Mouse (Mus musculus) embryonic stem cell, embryonic (primary cell): ENCODE measurements around the gene Fyn.

Source experiments
- CTCF ChIA-PET, 4 experiments: fragments of 300-600 bp in 2 of 4; fragments of 350-600 bp in 2 of 4; sonication (Branson Sonifier 250); formaldehyde crosslinking; loops; one replicate each; lab custom pipeline; 2022; ENCODE audit warnings: inconsistent platforms in 2 of 4; lab: Charles Lee
- POLR2A ChIA-PET, 4 experiments: fragments of 300-600 bp in 2 of 4; fragments of 350-600 bp in 2 of 4; sonication (Branson Sonifier 250); formaldehyde crosslinking; loops; one replicate each; lab custom pipeline; 2022; ENCODE audit warnings: antibody characterized with exemption in 4 of 4, inconsistent platforms in 1 of 4; lab: Charles Lee

Gene Fyn

DNA sequence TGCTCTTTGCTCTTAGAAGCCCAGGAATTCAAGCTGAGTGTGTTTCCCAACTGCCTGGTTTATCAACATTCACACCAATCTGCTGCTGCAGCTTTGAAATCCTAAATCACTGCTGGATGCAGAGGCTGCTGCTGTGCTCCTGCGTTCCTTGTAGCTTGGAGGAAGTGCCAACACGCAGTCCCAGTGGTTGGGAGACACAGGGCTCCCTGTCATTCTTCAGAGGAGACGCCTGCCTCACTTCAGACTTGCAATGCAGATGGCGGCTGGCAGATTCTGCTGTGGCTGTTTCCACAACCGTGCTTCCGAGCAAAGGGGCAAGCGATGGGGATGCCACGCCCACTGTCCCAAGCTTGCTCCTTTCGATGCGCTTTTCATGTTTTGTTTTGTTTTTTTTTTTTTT is 132.9 kb downstream of the Fyn start:
- POLR2A ChIA-PET: interaction anchor here in 3 of 4 experiments (0.6 to 3.4 kb wide), 23 partner anchors 9 to 331 kb away, joined by 3 to 28 read pairs (median 3); partner anchors contain the start of gene Fyn (in 1 of the 3)
- CTCF ChIA-PET: interaction anchor here in 1 of 4 experiments (1.0 kb wide), 2 partner anchors 331 to 338 kb away, joined by 3 read pairs; partner anchors contain the start of gene Ccn6

DNA sequence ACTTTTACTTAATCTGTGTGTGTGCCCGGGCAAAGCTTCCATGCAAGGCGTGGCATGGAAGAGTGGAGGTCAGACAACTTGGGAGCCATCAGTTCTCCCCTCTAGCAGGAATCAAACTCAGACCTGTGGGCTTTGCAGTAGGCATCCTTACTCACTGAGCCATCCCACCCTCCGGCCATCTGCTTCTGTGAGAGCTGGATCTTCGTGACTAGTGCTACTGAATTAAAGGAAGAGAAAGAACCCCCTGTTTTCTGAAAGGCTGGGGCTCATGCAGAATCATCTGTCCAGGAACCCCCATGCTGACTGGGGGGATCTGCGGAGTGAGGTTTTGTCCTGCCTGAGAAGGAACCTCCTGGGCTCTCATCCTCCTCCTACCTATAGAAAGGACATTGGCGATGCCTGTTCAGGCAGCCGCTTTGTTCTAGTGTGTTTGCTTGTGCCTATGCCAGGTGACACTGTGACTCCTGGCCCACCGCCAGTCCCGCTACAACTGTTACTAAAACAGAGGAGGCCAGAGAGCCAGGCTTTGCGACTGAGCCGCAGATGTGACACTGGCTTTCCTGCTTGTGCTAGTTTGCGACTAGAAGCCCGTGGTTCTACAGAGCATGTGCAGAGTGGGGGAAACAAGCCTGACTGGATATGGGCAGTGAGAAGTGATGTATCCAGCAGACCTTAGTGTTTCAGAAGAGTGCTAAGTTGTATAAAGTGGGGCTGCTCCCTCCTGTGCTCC is 133.5 kb downstream of the Fyn start:
- CTCF ChIA-PET: interaction anchor here in 2 of 4 experiments (0.9 to 1.5 kb wide), 3 partner anchors 331 to 332 kb away, joined by 3 to 5 read pairs (median 3); no protein-coding TSS in a partner anchor
- POLR2A ChIA-PET: interaction anchor here (0.6 to 3.4 kb wide), 54 partner anchors 7 to 640 kb away, joined by 3 to 28 read pairs (median 4); partner anchors contain the start of genes Rev3l (in 2 of the 4), Fam229b (in 1 of the 4), Fyn (in 1 of the 4) and Slc16a10 (in 1 of the 4)

- POLR2A ChIA-PET: interaction anchor here in 3 of 4 experiments (0.7 to 3.4 kb wide), 57 partner anchors 8 to 997 kb away, joined by 3 to 28 read pairs (median 5); partner anchors contain the start of genes Fam229b (in 2 of the 3), Rev3l (in 2 of the 3), Amd1 (in 1 of the 3) and Slc16a10 (in 1 of the 3)
- CTCF ChIA-PET: interaction anchor here in 2 of 4 experiments (0.6 to 1.5 kb wide), 4 partner anchors 22 to 332 kb away, joined by 3 to 5 read pairs (median 3); no protein-coding TSS in a partner anchor
Measured at GRCm38 (mm10) chr10:39503331-39503730, 134.7 kb downstream of the Fyn start.

DNA sequence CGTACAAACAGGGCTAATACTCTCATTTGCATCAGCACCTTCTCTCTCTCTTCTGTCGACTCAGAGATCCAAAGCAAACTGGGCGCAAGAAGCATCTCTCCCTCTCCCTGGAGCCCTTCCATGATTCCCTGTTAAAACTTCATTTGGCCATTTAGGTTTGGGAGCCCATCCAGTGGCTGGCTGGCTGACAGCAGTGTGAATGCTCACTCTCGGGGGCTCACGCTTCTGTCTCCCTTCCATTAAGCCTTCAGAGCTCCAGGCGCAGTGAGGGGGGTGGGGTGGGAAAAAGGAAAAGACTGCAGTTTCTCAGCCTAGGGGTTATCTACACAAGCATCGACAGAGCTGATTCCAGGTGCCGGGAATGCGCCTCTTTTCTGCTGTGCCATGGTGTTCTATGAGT is 136.4 kb downstream of the Fyn start:
- ChIA-PET CTCF (interaction anchor here in 3 of 4 experiments (0.6 to 3.0 kb wide), 3 partner anchors 334 to 630 kb away, joined by 3 to 12 read pairs (median 5); no protein-coding TSS in a partner anchor), POLR2A (interaction anchor here in 2 of 4 experiments (1.1 to 3.1 kb wide), 3 partner anchors 13 to 339 kb away, joined by 3 to 11 read pairs (median 10); no protein-coding TSS in a partner anchor)

- POLR2A ChIA-PET: interaction anchor here in 2 of 4 experiments (1.1 to 2.7 kb wide), 3 partner anchors 18 to 340 kb away, joined by 3 to 10 read pairs (median 4); no protein-coding TSS in a partner anchor
Measured at GRCm38 (mm10) chr10:39505621-39506020, 137.0 kb downstream of the Fyn start.

DNA sequence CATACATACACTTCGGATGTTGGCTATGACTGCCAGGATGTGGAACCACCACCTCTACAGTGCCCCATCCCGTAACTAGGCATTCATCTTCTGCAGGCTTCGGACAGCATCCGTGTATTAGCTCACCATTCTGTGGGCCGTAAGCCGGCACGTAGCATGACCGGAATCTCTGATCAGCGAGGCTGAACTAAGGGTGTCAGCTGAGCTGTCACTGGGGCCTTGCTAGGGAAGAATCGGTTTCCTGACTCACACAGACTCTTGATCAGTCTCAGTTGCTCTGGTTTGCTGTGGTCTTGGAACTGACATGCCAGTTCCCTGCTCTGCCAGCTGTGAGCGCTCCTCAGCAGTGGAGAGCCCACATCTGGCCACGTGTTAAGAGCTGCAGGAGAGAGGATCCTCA is 137.7 kb downstream of the Fyn start:
- POLR2A ChIA-PET: interaction anchor here in 3 of 4 experiments (0.6 to 2.7 kb wide), 9 partner anchors 8 to 136 kb away, joined by 3 to 10 read pairs (median 4); no protein-coding TSS in a partner anchor
- CTCF ChIA-PET: interaction anchor here in 1 of 4 experiments (3.0 kb wide), 1 partner anchor 336 kb away, joined by 12 read pairs; no protein-coding TSS in a partner anchor

More at GRCm38 (mm10) chr10:39505621-39506020, 137.0 kb downstream of the Fyn start:
- CTCF ChIA-PET: interaction anchor here in 1 of 4 experiments (3.0 kb wide), 1 partner anchor 335 kb away, joined by 12 read pairs; no protein-coding TSS in a partner anchor

- ChIA-PET POLR2A (interaction anchor here in 3 of 4 experiments (0.6 to 2.7 kb wide), 10 partner anchors 9 to 337 kb away, joined by 3 to 10 read pairs (median 4); no protein-coding TSS in a partner anchor), CTCF (interaction anchor here in 1 of 4 experiments (3.0 kb wide), 1 partner anchor 336 kb away, joined by 12 read pairs; no protein-coding TSS in a partner anchor)
Measured at GRCm38 (mm10) chr10:39506831-39507230, 138.2 kb downstream of the Fyn start.

DNA sequence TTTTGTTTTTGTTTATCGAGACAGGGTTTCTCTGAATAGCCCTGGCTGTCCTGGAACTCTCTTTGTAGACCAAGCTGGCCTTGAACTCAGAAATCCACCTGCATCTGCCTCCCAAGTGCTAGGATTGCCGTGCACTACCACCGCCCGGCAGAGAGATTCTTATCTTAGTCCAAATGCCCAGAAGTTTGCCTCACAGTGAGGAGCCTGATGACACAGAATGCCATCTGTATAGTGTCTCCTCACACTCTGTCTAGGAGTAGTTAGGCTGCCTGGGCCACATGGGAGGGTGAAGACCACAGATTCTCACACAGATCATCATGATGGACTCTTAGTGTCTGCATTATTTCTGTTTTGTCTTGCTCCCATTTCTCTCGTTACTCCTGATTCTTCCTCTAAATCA is 140.1 kb downstream of the Fyn start:
- ChIA-PET POLR2A (interaction anchor here in 1 of 4 experiments (1.7 kb wide), 1 partner anchor 10 kb away, joined by 7 read pairs; no protein-coding TSS in a partner anchor), CTCF (no interaction called here)

DNA sequence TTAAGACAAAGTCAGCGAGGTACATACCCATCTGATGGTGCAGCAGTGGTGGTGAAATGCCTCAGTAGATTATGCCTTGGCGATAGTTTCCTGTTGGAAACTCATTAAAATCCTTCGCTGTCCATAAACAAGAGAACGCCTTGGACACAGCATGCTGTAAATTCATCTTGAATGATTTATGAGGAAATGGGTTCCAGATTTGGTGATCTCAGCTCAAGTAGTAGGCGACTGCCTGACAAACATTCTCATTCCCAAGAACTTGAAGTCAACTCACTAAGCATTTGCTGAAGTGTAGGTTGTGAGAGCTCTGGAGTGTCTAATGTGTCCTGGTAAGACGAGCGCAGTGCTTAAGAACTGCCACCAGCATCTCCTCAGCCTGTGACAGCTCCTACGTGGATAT is 141.3 kb downstream of the Fyn start:
- CTCF ChIA-PET: interaction anchor here in 1 of 4 experiments (2.0 kb wide), 1 partner anchor 339 kb away, joined by 7 read pairs; no protein-coding TSS in a partner anchor
- POLR2A ChIA-PET: no interaction called here

GRCm38 (mm10) chr10:39512631-39513314 is 144.1 kb downstream of the Fyn start:
- ChIA-PET CTCF (interaction anchor here in 1 of 4 experiments (1.9 kb wide), 1 partner anchor 342 kb away, joined by 5 read pairs; no protein-coding TSS in a partner anchor), POLR2A (interaction anchor here in 2 of 4 experiments (0.5 to 0.7 kb wide), 2 partner anchors 17 to 223 kb away, joined by 3 to 8 read pairs; no protein-coding TSS in a partner anchor)

DNA sequence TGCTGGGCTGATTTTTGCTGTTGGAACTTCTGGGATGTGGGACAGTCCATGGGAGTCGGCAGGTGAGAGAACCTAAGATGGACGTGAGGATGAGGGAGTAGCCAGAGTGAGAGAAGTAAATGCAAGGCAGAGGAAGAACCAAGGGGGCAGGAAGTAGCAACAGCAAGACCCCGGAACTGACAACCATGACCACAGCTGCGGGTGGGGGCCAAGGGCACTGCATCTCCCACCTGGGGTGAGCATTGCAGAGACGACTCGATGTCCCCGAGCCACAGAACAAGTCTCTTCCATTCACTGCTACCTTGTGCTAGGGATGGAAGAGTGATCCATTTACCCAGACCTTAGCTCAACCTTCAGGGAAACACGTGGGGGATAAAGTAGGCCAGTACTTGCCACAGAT is 146.3 kb downstream of the Fyn start:
- ChIA-PET CTCF (interaction anchor here in 2 of 4 experiments (2.4 to 7.8 kb wide), 2 partner anchors 343 to 344 kb away, joined by 8 to 59 read pairs; no protein-coding TSS in a partner anchor), POLR2A (interaction anchor here in 2 of 4 experiments (1.0 to 1.6 kb wide), 6 partner anchors 9 to 19 kb away, joined by 3 to 7 read pairs (median 4); no protein-coding TSS in a partner anchor)

DNA sequence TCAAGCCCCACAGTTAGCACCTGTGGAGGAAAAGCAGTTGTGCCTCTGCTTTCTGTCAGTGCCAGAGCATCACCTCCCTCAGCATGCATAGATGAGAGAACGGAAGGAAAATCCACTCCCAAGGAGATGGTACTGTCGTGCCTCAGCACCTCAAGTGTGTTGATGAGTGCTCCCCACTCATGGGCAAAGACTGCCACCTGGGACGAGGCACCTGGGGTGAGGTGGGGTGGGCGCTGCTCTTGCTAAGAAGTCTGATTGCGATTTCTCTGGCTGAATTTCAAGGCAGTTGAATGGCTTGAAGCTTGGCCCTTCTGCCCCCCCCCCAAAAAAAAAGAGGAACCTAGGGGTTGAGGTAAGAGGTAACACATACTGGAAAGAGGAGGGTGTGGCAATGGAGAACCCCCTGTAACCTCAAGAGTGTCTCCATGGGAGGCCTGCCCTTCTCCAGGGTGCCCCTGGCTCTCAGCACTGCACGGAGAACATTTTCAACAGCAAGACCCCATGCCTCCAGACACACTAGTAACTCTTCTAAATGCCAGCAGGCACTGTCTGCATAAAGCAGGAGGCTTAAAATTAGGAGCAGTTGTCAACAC is 148.0 kb downstream of the Fyn start:
- ChIA-PET POLR2A (interaction anchor here in 2 of 4 experiments (0.6 to 1.6 kb wide), 6 partner anchors 10 to 647 kb away, joined by 3 to 8 read pairs (median 4); no protein-coding TSS in a partner anchor), CTCF (interaction anchor here in 2 of 4 experiments (2.4 to 7.8 kb wide), 2 partner anchors 345 to 346 kb away, joined by 8 to 59 read pairs; no protein-coding TSS in a partner anchor)

GRCm38 (mm10) chr10:39517375-39517774 is 148.7 kb downstream of the Fyn start:
- ChIA-PET POLR2A (interaction anchor here in 3 of 4 experiments (0.6 to 1.9 kb wide), 6 partner anchors 14 to 647 kb away, joined by 3 to 8 read pairs (median 4); no protein-coding TSS in a partner anchor), CTCF (interaction anchor here in 2 of 4 experiments (0.7 to 7.8 kb wide), 3 partner anchors 54 to 347 kb away, joined by 3 to 59 read pairs (median 8); no protein-coding TSS in a partner anchor)

DNA sequence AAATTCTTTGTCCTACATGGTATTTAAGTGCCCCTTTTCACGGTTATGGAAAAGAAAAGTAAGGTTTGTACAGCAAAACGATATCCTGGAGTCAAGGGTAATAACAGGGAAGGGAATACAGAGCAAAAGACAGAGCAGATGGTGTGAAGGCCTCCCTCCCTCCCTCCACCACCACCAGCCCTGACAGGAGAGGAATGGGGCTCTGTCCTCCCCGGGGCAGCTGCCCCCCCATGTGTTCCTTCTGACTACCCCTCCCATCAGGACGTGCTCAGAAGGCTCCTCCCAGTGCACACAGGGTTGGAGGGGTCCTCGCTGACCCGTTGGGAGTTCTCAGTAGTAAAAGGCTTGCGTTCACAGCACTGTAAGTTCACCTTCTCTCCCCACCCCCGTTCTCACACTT is 149.6 kb downstream of the Fyn start:
- ChIA-PET CTCF (interaction anchor here in 3 of 4 experiments (0.6 to 7.8 kb wide), 8 partner anchors 55 to 446 kb away, joined by 3 to 59 read pairs (median 4); no protein-coding TSS in a partner anchor), POLR2A (interaction anchor here in 3 of 4 experiments (0.6 to 1.9 kb wide), 5 partner anchors 15 to 63 kb away, joined by 3 to 5 read pairs (median 4); no protein-coding TSS in a partner anchor)

GRCm38 (mm10) chr10:39518859-39519258 is 150.2 kb downstream of the Fyn start:
- CTCF ChIA-PET: interaction anchor here (0.6 to 7.8 kb wide), 10 partner anchors 24 to 447 kb away, joined by 3 to 59 read pairs (median 5); no protein-coding TSS in a partner anchor
- POLR2A ChIA-PET: interaction anchor here in 2 of 4 experiments (0.6 to 1.9 kb wide), 7 partner anchors 16 to 213 kb away, joined by 3 to 5 read pairs (median 4); partner anchors contain the start of gene Rev3l (in 1 of the 2)
